Mouse (Mus musculus): ENCODE measurements around the gene Smarcc1.
"Not testable (repeated sequence)": the region's sequence is repeated elsewhere in the genome, so short reads cannot be mapped to it uniquely, and the experiment has no call there.

The Smarcc1 gene

GRCm38 (mm10) chr9:110116977-110117778 is at the start of gene Smarcc1:
TSS of gene Smarcc1 (plus strand) at chr9:110117708.
- DNase-seq (ENCODE audit: low spot score in 2 of 2), result peak; percentile 88 to 91

- no peak for DNase-seq (ENCODE audit: low spot score in 2 of 2)
Observed at GRCm38 (mm10) chr9:110068745-110069144, 48.8 kb upstream of the Smarcc1 start.

GRCm38 (mm10) chr9:110070358-110070757 is 47.1 kb upstream of the Smarcc1 start:
- DNase-seq (ENCODE audit: low spot score in 2 of 2), result no peak

GRCm38 (mm10) chr9:110071011-110071410 is 46.5 kb upstream of the Smarcc1 start:
- no peak for DNase-seq (ENCODE audit: low spot score in 2 of 2)

GRCm38 (mm10) chr9:110071843-110072242 is 45.7 kb upstream of the Smarcc1 start:
- DNase-seq (ENCODE audit: low spot score in 2 of 2), result peak; percentile 67 to 74

- DNase-seq (ENCODE audit: low spot score in 2 of 2), result not testable (repeated sequence)
Observed at GRCm38 (mm10) chr9:110076468-110076867, 41.0 kb upstream of the Smarcc1 start.

GRCm38 (mm10) chr9:110081066-110081465 is 36.4 kb upstream of the Smarcc1 start:
- DNase-seq (ENCODE audit: low spot score in 2 of 2), result no peak

- DNase-seq (ENCODE audit: low spot score in 2 of 2), result no peak
Observed at GRCm38 (mm10) chr9:110084201-110084964, 33.1 kb upstream of the Smarcc1 start.

- no peak for DNase-seq (ENCODE audit: low spot score in 2 of 2)
Observed at GRCm38 (mm10) chr9:110085693-110086092, 31.8 kb upstream of the Smarcc1 start.

- DNase-seq (ENCODE audit: low spot score in 2 of 2), result no peak
Observed at GRCm38 (mm10) chr9:110093303-110093702, 24.2 kb upstream of the Smarcc1 start.

- DNase-seq (ENCODE audit: low spot score in 2 of 2), result no peak
Observed at GRCm38 (mm10) chr9:110094761-110095160, 22.7 kb upstream of the Smarcc1 start.

- no peak for DNase-seq (ENCODE audit: low spot score in 2 of 2)
Observed at GRCm38 (mm10) chr9:110097791-110098190, 19.7 kb upstream of the Smarcc1 start.

GRCm38 (mm10) chr9:110100627-110101600 is 16.6 kb upstream of the Smarcc1 start:
- DNase-seq (ENCODE audit: low spot score in 2 of 2), result peak; percentile 88 to 92

- no peak for DNase-seq (ENCODE audit: low spot score in 2 of 2)
Observed at GRCm38 (mm10) chr9:110116353-110116976, 1.0 kb upstream of the Smarcc1 start.

- DNase-seq (ENCODE audit: low spot score in 2 of 2), result no peak
Observed at GRCm38 (mm10) chr9:110117779-110118139, 251 bp downstream of the Smarcc1 start, which contains the start of gene Dhx30. TSS of gene Dhx30 (minus strand) at chr9:110117830.

GRCm38 (mm10) chr9:110118249-110118648 is 741 bp downstream of the Smarcc1 start:
- no peak for DNase-seq (ENCODE audit: low spot score in 2 of 2)

GRCm38 (mm10) chr9:110121424-110121823 is 3.9 kb downstream of the Smarcc1 start:
- no peak for DNase-seq (ENCODE audit: low spot score in 2 of 2)

GRCm38 (mm10) chr9:110123322-110123721 is 5.8 kb downstream of the Smarcc1 start:
- DNase-seq (ENCODE audit: low spot score in 2 of 2), result no peak

- DNase-seq (ENCODE audit: low spot score in 2 of 2), result not testable (repeated sequence)
Observed at GRCm38 (mm10) chr9:110124008-110124540, 6.6 kb downstream of the Smarcc1 start.

GRCm38 (mm10) chr9:110130896-110131524 is 13.5 kb downstream of the Smarcc1 start:
- no peak for DNase-seq (ENCODE audit: low spot score in 2 of 2)

All from urinary bladder, postnatal 36 days (tissue).